Mouse (Mus musculus) MEL (cell line): ENCODE measurements around the gene Stk39. TPM values are rescaled to one million over a fixed set of nuclear protein-coding genes. Genes with fewer than 3 reads are reported as not detected.

ENCODE experiments used
- DNase-seq: peaks from one replicate; pipeline ENCODE4 v3.0.0; 2011; ENCODE audit warnings: low read depth, low spot score
- H3K27ac ChIP-seq: 2 replicates; pipeline ENCODE4 v1.5.1; 2012; ENCODE audit warnings: low read depth, mild to moderate bottlenecking, control low read depth, low read length, moderate library complexity; ENCODE audit not compliant: control insufficient read depth
- H3K27me3 ChIP-seq, 2 experiments: fragments of 150-350 bp in 1 of 2; sonication (generic) in 1 of 2; 2 replicates each; pipeline ENCODE4 v1.6.1; 2012; ENCODE audit warnings: low read length in 2 of 2, mild to moderate bottlenecking in 2 of 2, improper control_type of control experiment in 1 of 2, moderate library complexity in 1 of 2; ENCODE audit not compliant: insufficient read depth in 2 of 2, control insufficient read depth in 1 of 2
- H3K36me3 ChIP-seq, 2 experiments: 2 replicates each; pipeline ENCODE4 v1.6.1; 2012 to 2014; ENCODE audit warnings: low read length in 2 of 2, improper control_type of control experiment in 1 of 2, inconsistent platforms in 1 of 2, mild to moderate bottlenecking in 1 of 2; ENCODE audit not compliant: insufficient read depth in 2 of 2, control insufficient read depth in 1 of 2
- H3K4me1 ChIP-seq, 2 experiments: fragments of 150-350 bp in 1 of 2; sonication (generic) in 1 of 2; 2 replicates each; pipeline ENCODE4 v1.6.1; 2012; ENCODE audit warnings: low read length in 2 of 2, improper control_type of control experiment in 1 of 2, mild to moderate bottlenecking in 1 of 2; ENCODE audit not compliant: insufficient read depth in 2 of 2, control insufficient read depth in 1 of 2
- H3K4me3 ChIP-seq, 2 experiments: fragments of 150-350 bp in 1 of 2; sonication (generic) in 1 of 2; 2 replicates each; pipeline ENCODE4 v1.5.1; 2012; ENCODE audit warnings: low read depth in 2 of 2, low read length in 2 of 2, mild to moderate bottlenecking in 2 of 2, moderate library complexity in 2 of 2, control low read depth in 1 of 2, improper control_type of control experiment in 1 of 2; ENCODE audit not compliant: control insufficient read depth in 1 of 2, insufficient read depth in 1 of 2
- H3K79me2 ChIP-seq: 2 replicates; pipeline ENCODE4 v1.6.1; 2012; ENCODE audit warnings: mild to moderate bottlenecking, low read length, moderate library complexity; ENCODE audit not compliant: control insufficient read depth, poor library complexity, insufficient read depth
- H3K9ac ChIP-seq: 2 replicates; pipeline ENCODE4 v1.6.1; 2012; ENCODE audit warnings: low read depth, mild to moderate bottlenecking, control low read depth, low read length, moderate library complexity; ENCODE audit not compliant: control insufficient read depth, poor library complexity, severe bottlenecking
- H3K9me3 ChIP-seq: fragments of 150-350 bp; sonication (generic); replicated peaks from 2 replicates; pipeline ENCODE4 v1.6.1; 2012; ENCODE audit warnings: mild to moderate bottlenecking, low read length, improper control_type of control experiment, moderate library complexity; ENCODE audit not compliant: insufficient read depth
- BHLHE40 ChIP-seq: IDR thresholded peaks from 2 replicates; pipeline ENCODE4 v1.6.1; 2012; ENCODE audit warnings: low read depth, mild to moderate bottlenecking, inconsistent platforms, low read length, improper control_type of control experiment, borderline replicate concordance
- CHD2 ChIP-seq: IDR thresholded peaks from 2 replicates; pipeline ENCODE4 v1.6.1; 2011; ENCODE audit warnings: low read length, improper control_type of control experiment
- CTCF ChIP-seq, 3 experiments: IDR thresholded peaks in 2 of 3; conservative IDR thresholded peaks in 1 of 3; 2 replicates each; pipeline ENCODE4 v1.5.1; 2011 to 2012; ENCODE audit warnings: low read length in 3 of 3, low read depth in 2 of 3, mild to moderate bottlenecking in 2 of 3, improper control_type of control experiment in 1 of 3, inconsistent platforms in 1 of 3, mixed read lengths in 1 of 3, moderate library complexity in 1 of 3; ENCODE audit not compliant: control insufficient read depth in 1 of 3, insufficient read depth in 1 of 3, poor library complexity in 1 of 3, severe bottlenecking in 1 of 3
- E2F4 ChIP-seq: IDR thresholded peaks from 2 replicates; pipeline ENCODE4 v1.6.1; 2011; ENCODE audit warnings: low read depth, low read length, improper control_type of control experiment, borderline replicate concordance
- ETS1 ChIP-seq: IDR thresholded peaks from 2 replicates; pipeline ENCODE4 v1.6.1; 2012; ENCODE audit warnings: low read depth, mild to moderate bottlenecking, inconsistent platforms, low read length, improper control_type of control experiment, moderate library complexity
- GABPA ChIP-seq: IDR thresholded peaks from 2 replicates; pipeline ENCODE4 v1.6.1; 2012; ENCODE audit warnings: low read depth, mild to moderate bottlenecking, inconsistent platforms, low read length, improper control_type of control experiment, moderate library complexity
- GATA1 ChIP-seq: IDR thresholded peaks from 2 replicates; pipeline ENCODE4 v1.6.1; 2011; ENCODE audit warnings: low read depth, low read length, improper control_type of control experiment
- HCFC1 ChIP-seq: IDR thresholded peaks from 2 replicates; pipeline ENCODE4 v1.6.1; 2012; ENCODE audit warnings: low read depth, mild to moderate bottlenecking, inconsistent platforms, low read length, improper control_type of control experiment, moderate library complexity
- MAZ ChIP-seq: IDR thresholded peaks from 2 replicates; pipeline ENCODE4 v1.6.1; 2012; ENCODE audit warnings: low read depth, mild to moderate bottlenecking, inconsistent platforms, low read length, improper control_type of control experiment
- MEF2A ChIP-seq: IDR thresholded peaks from 2 replicates; pipeline ENCODE4 v1.6.1; 2014; ENCODE audit warnings: low read depth, mild to moderate bottlenecking, inconsistent platforms, low read length, improper control_type of control experiment; ENCODE audit not compliant: poor library complexity, insufficient replicate concordance, severe bottlenecking; ENCODE audit errors: extremely low read depth
- MXI1 ChIP-seq: IDR thresholded peaks from 2 replicates; pipeline ENCODE4 v1.6.1; 2011; ENCODE audit warnings: mild to moderate bottlenecking, low read depth, low read length, improper control_type of control experiment
- MYB ChIP-seq: IDR thresholded peaks from 2 replicates; pipeline ENCODE4 v1.6.1; 2011; ENCODE audit warnings: mild to moderate bottlenecking, low read depth, low read length, improper control_type of control experiment
- NELFE ChIP-seq: IDR thresholded peaks from 2 replicates; pipeline ENCODE4 v1.6.1; 2011; ENCODE audit warnings: low read depth, low read length, improper control_type of control experiment
- POLR2A ChIP-seq, 2 experiments: IDR thresholded peaks; 2 replicates each; pipeline ENCODE4 v1.6.1; 2011 to 2012; ENCODE audit warnings: low read length in 2 of 2, mild to moderate bottlenecking in 2 of 2, control low read depth in 1 of 2, improper control_type of control experiment in 1 of 2, low read depth in 1 of 2, moderate library complexity in 1 of 2; ENCODE audit not compliant: control insufficient read depth in 1 of 2, insufficient read depth in 1 of 2, poor library complexity in 1 of 2
- POLR2AphosphoS5 ChIP-seq: IDR thresholded peaks from 2 replicates; pipeline ENCODE4 v1.6.1; 2012; ENCODE audit warnings: low read depth, borderline replicate concordance, mild to moderate bottlenecking, inconsistent platforms, low read length, moderate library complexity, mixed read lengths
- RCOR1 ChIP-seq: IDR thresholded peaks from 2 replicates; pipeline ENCODE4 v1.6.1; 2012; ENCODE audit warnings: low read depth, mild to moderate bottlenecking, inconsistent platforms, low read length, improper control_type of control experiment
- SIN3A ChIP-seq: IDR thresholded peaks from 2 replicates; pipeline ENCODE4 v1.6.1; 2012; ENCODE audit warnings: low read length, improper control_type of control experiment, inconsistent platforms
- SMC3 ChIP-seq: IDR thresholded peaks from 2 replicates; pipeline ENCODE4 v1.6.1; 2011; ENCODE audit warnings: low read depth, low read length, improper control_type of control experiment
- TBP ChIP-seq: IDR thresholded peaks from 2 replicates; pipeline ENCODE4 v1.8.0; 2011; ENCODE audit warnings: low read depth, low read length, improper control_type of control experiment
- USF1 ChIP-seq: IDR thresholded peaks from 2 replicates; pipeline ENCODE4 v1.6.1; 2014; ENCODE audit warnings: low read depth, mild to moderate bottlenecking, inconsistent platforms, low read length, improper control_type of control experiment, moderate library complexity
- USF2 ChIP-seq, 2 experiments: IDR thresholded peaks; 2 replicates each; pipeline ENCODE4 v1.6.1; 2011 to 2012; ENCODE audit warnings: improper control_type of control experiment in 2 of 2, low read length in 2 of 2, borderline replicate concordance in 1 of 2, inconsistent platforms in 1 of 2, low read depth in 1 of 2, mild to moderate bottlenecking in 1 of 2; ENCODE audit not compliant: insufficient read depth in 1 of 2
- ZNF384 ChIP-seq: IDR thresholded peaks from 2 replicates; pipeline ENCODE4 v1.6.1; 2012; ENCODE audit warnings: low read depth, mild to moderate bottlenecking, inconsistent platforms, low read length, improper control_type of control experiment
- polyA plus RNA-seq, 2 experiments: library from polyadenylated mRNA; stranded (reverse) in 1 of 2; unstranded in 1 of 2; fragments of >175 nt in 1 of 2; fragments of >200 nt in 1 of 2; gene quantifications; 2 replicates each; pipeline versions ENCODE4 v1.2.1 to v1.2.4; 2012; ENCODE audit warnings: low replicate concordance in 2 of 2, low read depth in 1 of 2; ENCODE audit not compliant: insufficient read length in 2 of 2, insufficient read depth in 1 of 2, missing spikeins in 1 of 2
- total RNA-seq: library from RNA; depleted of rRNA; stranded (reverse); fragments of 300-350 nt; gene quantifications from 2 replicates; pipeline ENCODE4 v1.2.3, GENCODE M21; 2012

Stk39 gene
- total and polyA plus RNA-seq, 3 experiments, result not detected

DNA sequence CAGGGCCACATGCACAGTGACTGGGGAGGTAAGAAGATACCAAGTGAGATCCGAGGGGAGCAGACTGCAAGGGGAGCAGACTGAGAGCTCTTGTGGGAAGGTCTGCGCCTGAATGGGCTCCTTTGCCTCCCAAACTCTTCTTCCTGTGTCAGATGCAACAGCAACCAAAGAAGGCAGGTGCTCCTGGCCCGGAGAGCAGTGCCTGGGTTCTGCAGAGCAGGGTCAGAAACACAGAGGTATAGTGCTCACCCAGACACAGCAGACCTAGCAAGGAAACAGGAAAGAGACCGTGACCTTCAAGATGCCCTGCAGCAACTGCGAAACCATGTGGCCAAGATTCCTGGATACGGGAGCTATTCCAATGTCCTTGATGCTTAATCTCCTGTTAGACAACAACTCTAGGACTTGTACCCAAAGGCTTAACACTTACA is 94.8 kb downstream of the Stk39 start:
- no peak overlapping the region for H3K27ac ChIP-seq
- no peak for DNase-seq
- H3K9ac ChIP-seq, result no peak overlapping the region
- no peaks in the 10 kb centered on the region for H3K4me1 ChIP-seq
- no peaks in the 10 kb centered on the region for H3K27me3 ChIP-seq
- TF ChIP-seq E2F4 (no peak), MAZ (no peak), HCFC1 (no peak), RCOR1 (no peak), BHLHE40 (no peak), CTCF (IDR thresholded peaks at IDR 0.05 in 2 of 3, conservative IDR thresholded peaks at IDR 0.05 in 1 of 3; ENCODE audit: control insufficient read depth in 1 of 3, insufficient read depth in 1 of 3, low read depth in 2 of 3, low read length in 3 of 3, poor library complexity in 1 of 3, severe bottlenecking in 1 of 3) (no peak), USF2 (IDR thresholded peaks at IDR 0.05; ENCODE audit: borderline replicate concordance in 1 of 2, insufficient read depth in 1 of 2, low read depth in 1 of 2, low read length in 2 of 2) (no peak), CHD2 (no peak), USF1 (no peak), POLR2A (IDR thresholded peaks at IDR 0.05; ENCODE audit: control insufficient read depth in 1 of 2, insufficient read depth in 1 of 2, low read depth in 1 of 2, low read length in 2 of 2, poor library complexity in 1 of 2) (no peak), NELFE (no peak)
- TF ChIP-seq, all 39 proteins: peak for 0
- Histone ChIP-seq H3K36me3 (no peaks in the 10 kb centered on the region), H3K9me3 (no peaks in the 10 kb centered on the region), H3K4me3 (no peak overlapping the region), H3K79me2 (no peaks in the 10 kb centered on the region)

DNA sequence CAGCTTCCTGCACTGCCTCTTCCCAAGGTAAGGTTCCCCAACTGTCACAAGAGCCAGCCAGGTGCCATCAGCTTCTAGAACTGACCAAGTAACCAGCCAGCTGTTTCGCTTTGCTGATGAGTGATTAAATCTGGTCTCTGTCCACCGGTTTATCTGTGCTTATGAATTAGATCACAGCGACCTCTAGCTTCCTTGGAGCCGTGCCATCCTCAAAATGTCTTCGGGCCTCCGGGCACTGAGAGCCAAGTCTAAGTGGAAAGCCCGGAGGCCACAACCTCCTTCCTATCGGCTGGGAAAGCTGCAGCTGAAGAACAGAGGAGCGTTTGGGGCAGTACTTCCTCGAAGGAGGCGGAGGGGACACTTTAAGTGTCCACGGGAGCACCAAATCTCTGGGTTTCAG is 95.4 kb downstream of the Stk39 start:
- TF ChIP-seq MYB (no peak), ETS1 (no peak), MAZ (no peak), SMC3 (no peak), MXI1 (no peak), POLR2AphosphoS5 (no peak), ZNF384 (no peak), GATA1 (no peak), TBP (no peak), GABPA (no peak), SIN3A (no peak), MEF2A (no peak)
- H3K27ac ChIP-seq, result no peak overlapping the region
- no peaks in the 10 kb centered on the region for H3K9me3 ChIP-seq
- no peaks in the 10 kb centered on the region for H3K36me3 ChIP-seq
- DNase-seq, result no peak
- no peaks in the 10 kb centered on the region for H3K79me2 ChIP-seq
- no peaks in the 10 kb centered on the region for H3K27me3 ChIP-seq
- no peak overlapping the region for H3K4me3 ChIP-seq
- no peak overlapping the region for H3K9ac ChIP-seq
- H3K4me1 ChIP-seq, result no peaks in the 10 kb centered on the region
